Mouse (Mus musculus): ENCODE measurements at regions not wholly inside any gene's neighbourhood (a gene's known extent, or its start where the extent isn't known, plus 50 kb on each side); places are given as distances from the start of the nearest gene placed in this dataset.
A peak's percentile ranks its signal among the peaks of the same experiment; 100 is the strongest.

- Histone ChIP-seq H3K27me3 (ENCODE audit: control insufficient read depth, insufficient read depth, low read length) (no peaks in the 10 kb centered on the region), H3K9ac (ENCODE audit: low read depth, low read length) (no peak overlapping the region), H3K9me3 (ENCODE audit: control insufficient read depth, low read length) (no peaks in the 10 kb centered on the region), H3K27ac (ENCODE audit: low read depth, low read length) (no peak overlapping the region), H3K36me3 (ENCODE audit: control insufficient read depth, insufficient read depth, low read length) (no peaks in the 10 kb centered on the region), H3K4me2 (replicated peaks; ENCODE audit: low read depth, low read length) (no peak overlapping the region), H3K4me1 (replicated peaks; ENCODE audit: control insufficient read depth, insufficient read depth, low read length) (no peaks in the 10 kb centered on the region), H3K4me3 (ENCODE audit: low read depth, low read length) (no peak overlapping the region)
- WGBS: 56% methylated on average over 5 of the region's 5 CpGs
- ATAC-seq (ENCODE audit: low FRiP score) (peak; percentile 65), DNase-seq (ENCODE audit: low spot score) (peak; percentile 69)
Observed at GRCm38 (mm10) chr12:68862313-68862990, 296.5 kb downstream of the Rps29 start.

GRCm38 (mm10) chr12:68860332-68860731 lies 298.7 kb downstream of the Rps29 start:
- Histone ChIP-seq H3K4me3 (ENCODE audit: low read depth, low read length) (no peak overlapping the region), H3K9ac (ENCODE audit: low read depth, low read length) (no peak overlapping the region), H3K27ac (ENCODE audit: low read depth, low read length) (no peak overlapping the region), H3K36me3 (ENCODE audit: control insufficient read depth, insufficient read depth, low read length) (no peaks in the 10 kb centered on the region), H3K4me2 (replicated peaks; ENCODE audit: low read depth, low read length) (no peak overlapping the region), H3K9me3 (ENCODE audit: control insufficient read depth, low read length) (no peaks in the 10 kb centered on the region), H3K27me3 (ENCODE audit: control insufficient read depth, insufficient read depth, low read length) (no peaks in the 10 kb centered on the region), H3K4me1 (replicated peaks; ENCODE audit: control insufficient read depth, insufficient read depth, low read length) (no peaks in the 10 kb centered on the region)
- DNase-seq (ENCODE audit: low spot score) (no peak), ATAC-seq (ENCODE audit: low FRiP score) (no peak)
- WGBS: 80% methylated on average over 2 of the region's 2 CpGs

GRCm38 (mm10) chr12:68849616-68850140 lies 309.3 kb downstream of the Rps29 start:
- no peak for ATAC-seq (ENCODE audit: low FRiP score)
- Histone ChIP-seq H3K36me3 (ENCODE audit: control insufficient read depth, insufficient read depth, low read length) (no peaks in the 10 kb centered on the region), H3K27ac (ENCODE audit: low read depth, low read length) (no peak overlapping the region), H3K9me3 (ENCODE audit: control insufficient read depth, low read length) (no peaks in the 10 kb centered on the region), H3K4me1 (replicated peaks; ENCODE audit: control insufficient read depth, insufficient read depth, low read length) (no peaks in the 10 kb centered on the region), H3K4me3 (ENCODE audit: low read depth, low read length) (no peak overlapping the region), H3K27me3 (ENCODE audit: control insufficient read depth, insufficient read depth, low read length) (no peaks in the 10 kb centered on the region), H3K4me2 (replicated peaks; ENCODE audit: low read depth, low read length) (no peak overlapping the region), H3K9ac (ENCODE audit: low read depth, low read length) (no peak overlapping the region)
- DNase-seq (ENCODE audit: low spot score): no peak
- WGBS: 83% methylated on average over 9 of the region's 9 CpGs

GRCm38 (mm10) chr12:68840815-68841214 lies 318.2 kb downstream of the Rps29 start:
- WGBS: 94% methylated on average over 8 of the region's 8 CpGs
- no peak overlapping the region for H3K9ac ChIP-seq (ENCODE audit: low read depth, low read length)
- ATAC-seq (ENCODE audit: low FRiP score) (no peak), DNase-seq (ENCODE audit: low spot score) (no peak)
- no peak overlapping the region for H3K4me2 ChIP-seq (replicated peaks; ENCODE audit: low read depth, low read length)
- no peaks in the 10 kb centered on the region for H3K36me3 ChIP-seq (ENCODE audit: control insufficient read depth, insufficient read depth, low read length)
- no peaks in the 10 kb centered on the region for H3K27me3 ChIP-seq (ENCODE audit: control insufficient read depth, insufficient read depth, low read length)
- no peaks in the 10 kb centered on the region for H3K9me3 ChIP-seq (ENCODE audit: control insufficient read depth, low read length)
- no peak overlapping the region for H3K4me3 ChIP-seq (ENCODE audit: low read depth, low read length)
- no peaks in the 10 kb centered on the region for H3K4me1 ChIP-seq (replicated peaks; ENCODE audit: control insufficient read depth, insufficient read depth, low read length)
- H3K27ac ChIP-seq (ENCODE audit: low read depth, low read length): no peak overlapping the region

- H3K4me2 ChIP-seq (replicated peaks; ENCODE audit: low read depth, low read length): no peak overlapping the region
Observed at GRCm38 (mm10) chr12:68840156-68840555, 318.8 kb downstream of the Rps29 start.

GRCm38 (mm10) chr12:68836023-68836422 lies 323.0 kb downstream of the Rps29 start:
- H3K27me3 ChIP-seq (ENCODE audit: control insufficient read depth, insufficient read depth, low read length): no peaks in the 10 kb centered on the region
- 92% methylated on average over 3 of the region's 3 CpGs for WGBS
- no peak for ATAC-seq (ENCODE audit: low FRiP score)
- H3K27ac ChIP-seq (ENCODE audit: low read depth, low read length): no peak overlapping the region
- H3K4me3 ChIP-seq (ENCODE audit: low read depth, low read length): no peak overlapping the region
- H3K36me3 ChIP-seq (ENCODE audit: control insufficient read depth, insufficient read depth, low read length): no peaks in the 10 kb centered on the region
- no peak for DNase-seq (ENCODE audit: low spot score)
- H3K9ac ChIP-seq (ENCODE audit: low read depth, low read length): no peak overlapping the region
- H3K4me1 ChIP-seq (replicated peaks; ENCODE audit: control insufficient read depth, insufficient read depth, low read length): no peaks in the 10 kb centered on the region
- no peaks in the 10 kb centered on the region for H3K9me3 ChIP-seq (ENCODE audit: control insufficient read depth, low read length)
- no peak overlapping the region for H3K4me2 ChIP-seq (replicated peaks; ENCODE audit: low read depth, low read length)

More at GRCm38 (mm10) chr12:68840156-68840555, 318.8 kb downstream of the Rps29 start:
- no peak for ATAC-seq (ENCODE audit: low FRiP score)
- no peak overlapping the region for H3K9ac ChIP-seq (ENCODE audit: low read depth, low read length)
- no peaks in the 10 kb centered on the region for H3K27me3 ChIP-seq (ENCODE audit: control insufficient read depth, insufficient read depth, low read length)
- H3K9me3 ChIP-seq (ENCODE audit: control insufficient read depth, low read length): no peaks in the 10 kb centered on the region
- DNase-seq (ENCODE audit: low spot score): no peak
- H3K27ac ChIP-seq (ENCODE audit: low read depth, low read length): no peak overlapping the region
- WGBS: 86% methylated on average over 2 of the region's 2 CpGs
- H3K4me3 ChIP-seq (ENCODE audit: low read depth, low read length): no peak overlapping the region
- no peaks in the 10 kb centered on the region for H3K36me3 ChIP-seq (ENCODE audit: control insufficient read depth, insufficient read depth, low read length)
- no peaks in the 10 kb centered on the region for H3K4me1 ChIP-seq (replicated peaks; ENCODE audit: control insufficient read depth, insufficient read depth, low read length)

GRCm38 (mm10) chr12:68833914-68834313 lies 325.1 kb downstream of the Rps29 start:
- H3K27me3 ChIP-seq (ENCODE audit: control insufficient read depth, insufficient read depth, low read length): no peaks in the 10 kb centered on the region
- no peaks in the 10 kb centered on the region for H3K36me3 ChIP-seq (ENCODE audit: control insufficient read depth, insufficient read depth, low read length)
- no peak overlapping the region for H3K4me3 ChIP-seq (ENCODE audit: low read depth, low read length)
- no peak for ATAC-seq (ENCODE audit: low FRiP score)
- H3K27ac ChIP-seq (ENCODE audit: low read depth, low read length): no peak overlapping the region
- WGBS: 82% methylated on average over 4 of the region's 4 CpGs
- no peak overlapping the region for H3K9ac ChIP-seq (ENCODE audit: low read depth, low read length)
- no peaks in the 10 kb centered on the region for H3K9me3 ChIP-seq (ENCODE audit: control insufficient read depth, low read length)
- no peak for DNase-seq (ENCODE audit: low spot score)
- H3K4me2 ChIP-seq (replicated peaks; ENCODE audit: low read depth, low read length): no peak overlapping the region
- no peaks in the 10 kb centered on the region for H3K4me1 ChIP-seq (replicated peaks; ENCODE audit: control insufficient read depth, insufficient read depth, low read length)

- H3K9ac ChIP-seq (ENCODE audit: low read depth, low read length): no peak overlapping the region
- no peak overlapping the region for H3K4me3 ChIP-seq (ENCODE audit: low read depth, low read length)
- no peak overlapping the region for H3K4me2 ChIP-seq (replicated peaks; ENCODE audit: low read depth, low read length)
- no peaks in the 10 kb centered on the region for H3K27me3 ChIP-seq (ENCODE audit: control insufficient read depth, insufficient read depth, low read length)
- 79% methylated on average over 3 of the region's 3 CpGs for WGBS
- ATAC-seq (ENCODE audit: low FRiP score) (no peak), DNase-seq (ENCODE audit: low spot score) (no peak)
- H3K36me3 ChIP-seq (ENCODE audit: control insufficient read depth, insufficient read depth, low read length): no peaks in the 10 kb centered on the region
- no peak overlapping the region for H3K27ac ChIP-seq (ENCODE audit: low read depth, low read length)
- no peaks in the 10 kb centered on the region for H3K4me1 ChIP-seq (replicated peaks; ENCODE audit: control insufficient read depth, insufficient read depth, low read length)
- no peaks in the 10 kb centered on the region for H3K9me3 ChIP-seq (ENCODE audit: control insufficient read depth, low read length)
Observed at GRCm38 (mm10) chr12:68829404-68829803, 329.6 kb downstream of the Rps29 start.

- H3K27ac ChIP-seq (ENCODE audit: low read depth, low read length): no peak overlapping the region
- no peak overlapping the region for H3K4me3 ChIP-seq (ENCODE audit: low read depth, low read length)
- H3K27me3 ChIP-seq (ENCODE audit: control insufficient read depth, insufficient read depth, low read length): no peaks in the 10 kb centered on the region
- no peaks in the 10 kb centered on the region for H3K9me3 ChIP-seq (ENCODE audit: control insufficient read depth, low read length)
- H3K4me1 ChIP-seq (replicated peaks; ENCODE audit: control insufficient read depth, insufficient read depth, low read length): no peaks in the 10 kb centered on the region
- WGBS: 70% methylated on average over 9 of the region's 9 CpGs
- no peaks in the 10 kb centered on the region for H3K36me3 ChIP-seq (ENCODE audit: control insufficient read depth, insufficient read depth, low read length)
- no peak overlapping the region for H3K4me2 ChIP-seq (replicated peaks; ENCODE audit: low read depth, low read length)
- ATAC-seq (ENCODE audit: low FRiP score) (peak; percentile 27; the same call in 1 of the 2 replicates), DNase-seq (ENCODE audit: low spot score) (peak; percentile 3)
- no peak overlapping the region for H3K9ac ChIP-seq (ENCODE audit: low read depth, low read length)
Observed at GRCm38 (mm10) chr12:68827549-68828249, 331.3 kb downstream of the Rps29 start.
